Mouse (Mus musculus) heart, embryonic 10.5 days (tissue): ENCODE results near the gene Hexb. TPM values are rescaled to one million over a fixed set of nuclear protein-coding genes. Genes with fewer than 3 reads are reported as not detected.

Experiments used
- DNase-seq: peaks from one replicate; pipeline ENCODE4 v3.0.0-alpha.2; 2017; ENCODE audit warnings: low spot score
- H3K27ac ChIP-seq: fragments of 300-500 bp; sonication (generic); 2 replicates; pipeline ENCODE4 v1.5.1; 2016; ENCODE audit warnings: mild to moderate bottlenecking
- H3K27me3 ChIP-seq: fragments of 300-500 bp; sonication (generic); 2 replicates; pipeline ENCODE4 v1.6.1; 2016; ENCODE audit warnings: mild to moderate bottlenecking; ENCODE audit not compliant: poor library complexity, insufficient read depth, severe bottlenecking
- H3K36me3 ChIP-seq: fragments of 300-500 bp; sonication (generic); 2 replicates; pipeline ENCODE4 v1.6.1; 2016; ENCODE audit warnings: mild to moderate bottlenecking, moderate library complexity
- H3K4me1 ChIP-seq: fragments of 300-500 bp; sonication (generic); 2 replicates; pipeline ENCODE4 v1.6.1; 2016; ENCODE audit warnings: mild to moderate bottlenecking
- H3K4me3 ChIP-seq: fragments of 300-500 bp; sonication (generic); 2 replicates; pipeline ENCODE4 v1.5.1; 2016; ENCODE audit warnings: mild to moderate bottlenecking, moderate library complexity
- H3K9me3 ChIP-seq: fragments of 300-500 bp; sonication (generic); 2 replicates; pipeline ENCODE4 v1.6.1; 2016; ENCODE audit warnings: mild to moderate bottlenecking, moderate library complexity
- WGBS: fragments of 180-500 bp; shearing (Covaris S2); methylation state at CpG from one replicate; pipeline ENCODE4 v1.1.7; 2016; 5-methylcytosine and 5-hydroxymethylcytosine counted together
- polyA plus RNA-seq: library from polyadenylated mRNA; unstranded; fragments of >200 nt; fragmentation: Nextera tagmentation; extraction: Ambion mirVana; gene quantifications from 2 replicates; pipeline ENCODE4 v1.2.1, GENCODE M21; 2016

Gene Hexb
- polyA plus RNA-seq, 1 experiment from 2014 or later, result 23.3 TPM

DNA sequence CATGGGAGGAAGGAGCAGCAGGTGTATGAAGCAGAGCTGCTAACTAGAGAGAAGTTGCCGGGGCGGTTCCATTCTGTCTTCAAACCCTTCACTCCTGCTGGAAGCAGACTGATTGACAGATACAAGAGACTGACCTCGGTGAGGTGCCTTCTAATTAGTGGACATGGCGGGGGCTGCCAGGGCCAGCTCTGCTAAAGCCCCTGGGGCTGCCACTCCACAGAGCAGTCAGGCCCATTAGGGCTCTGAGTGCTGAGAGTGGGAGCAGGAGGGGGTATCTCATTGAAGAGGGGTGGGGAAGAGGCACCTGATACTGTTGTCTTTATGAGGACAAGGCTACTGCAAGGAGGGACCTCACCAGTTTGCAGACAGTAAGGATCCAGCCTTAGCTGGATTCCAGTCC, 17.4 kb upstream of the Hexb start:
- H3K9me3 ChIP-seq, result no peaks in the 10 kb centered on the region
- no peaks in the 10 kb centered on the region for H3K27me3 ChIP-seq
- 40% methylated on average over 4 of the region's 4 CpGs for WGBS
- H3K4me3 ChIP-seq, result no peak overlapping the region
- H3K27ac ChIP-seq, result no peak overlapping the region
- no peak for DNase-seq
- no peaks in the 10 kb centered on the region for H3K36me3 ChIP-seq
- H3K4me1 ChIP-seq, result peaks cover 6% of the 10 kb centered on the region; the same call in 1 of the 2 replicates

DNA sequence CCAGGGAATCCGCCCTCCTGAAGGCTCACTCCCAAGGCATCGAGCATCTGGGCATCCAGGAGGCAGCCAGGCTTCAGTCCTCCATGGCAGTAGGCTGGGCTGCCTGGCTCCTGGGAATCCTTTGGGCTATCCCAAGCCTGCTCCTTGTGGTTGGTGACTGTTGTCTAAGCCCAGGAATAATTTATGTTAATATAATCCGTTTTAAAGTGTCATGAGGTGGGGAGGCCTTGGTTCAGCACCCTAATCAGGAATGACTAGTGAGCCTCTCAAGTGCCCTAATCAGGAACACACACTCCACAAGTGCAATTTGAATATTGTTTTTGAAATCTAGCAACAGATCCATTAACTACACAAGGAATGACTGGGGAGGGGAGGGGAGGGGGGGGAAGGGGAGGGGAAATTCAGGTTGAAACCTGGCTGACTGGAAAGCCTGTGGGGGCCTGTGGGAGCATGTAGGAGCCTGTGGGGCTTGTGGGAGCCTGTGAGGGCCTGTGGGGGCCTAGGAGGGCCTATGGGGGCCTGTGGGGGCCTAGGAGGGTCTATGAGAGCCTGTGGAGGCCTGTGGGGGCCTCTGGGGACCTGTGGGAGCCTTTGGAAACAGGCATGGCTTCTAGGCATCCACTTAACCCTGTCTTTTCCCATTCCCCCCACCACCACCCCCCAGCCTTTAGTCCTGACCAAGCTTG, 16.6 kb upstream of the Hexb start:
- no peak overlapping the region for H3K27ac ChIP-seq
- H3K36me3 ChIP-seq, result no peaks in the 10 kb centered on the region
- H3K27me3 ChIP-seq, result no peaks in the 10 kb centered on the region
- peaks cover 6% of the 10 kb centered on the region; the same call in 1 of the 2 replicates for H3K4me1 ChIP-seq
- H3K4me3 ChIP-seq, result no peak overlapping the region
- WGBS, result 57% methylated on average over 3 of the region's 3 CpGs
- no peak for DNase-seq
- no peaks in the 10 kb centered on the region for H3K9me3 ChIP-seq

DNA sequence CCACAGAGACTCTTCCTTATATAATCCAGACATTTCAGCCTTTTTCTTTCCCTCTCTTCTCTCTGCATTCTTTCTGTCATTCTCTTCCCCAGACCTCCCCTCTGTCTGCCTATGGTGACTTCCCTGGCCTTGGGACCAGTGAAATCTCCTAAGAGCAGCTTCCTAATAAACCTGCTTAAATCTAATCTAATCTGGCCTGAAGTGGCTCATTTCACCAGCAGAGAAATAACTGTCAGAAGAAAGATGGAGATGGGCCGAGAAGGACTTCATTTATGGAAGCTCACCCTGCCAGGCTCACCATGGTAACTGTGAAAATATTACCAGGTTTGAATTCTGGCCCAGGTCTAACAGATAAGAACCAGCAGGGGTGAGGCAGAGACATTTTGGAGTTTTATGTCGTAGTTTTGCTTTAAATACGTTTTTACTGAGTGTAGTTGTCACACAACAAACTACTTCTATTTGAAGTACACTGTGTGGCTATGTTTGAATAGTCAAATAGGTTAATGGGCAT, 10.4 kb upstream of the Hexb start:
- Histone ChIP-seq H3K27ac (no peak overlapping the region), H3K27me3 (no peaks in the 10 kb centered on the region), H3K4me1 (peaks cover 9% of the 10 kb centered on the region; the same call in 1 of the 2 replicates), H3K36me3 (no peaks in the 10 kb centered on the region), H3K9me3 (no peaks in the 10 kb centered on the region), H3K4me3 (no peak overlapping the region)
- 56% methylated on average over 3 of the region's 3 CpGs for WGBS
- DNase-seq, result no peak

DNA sequence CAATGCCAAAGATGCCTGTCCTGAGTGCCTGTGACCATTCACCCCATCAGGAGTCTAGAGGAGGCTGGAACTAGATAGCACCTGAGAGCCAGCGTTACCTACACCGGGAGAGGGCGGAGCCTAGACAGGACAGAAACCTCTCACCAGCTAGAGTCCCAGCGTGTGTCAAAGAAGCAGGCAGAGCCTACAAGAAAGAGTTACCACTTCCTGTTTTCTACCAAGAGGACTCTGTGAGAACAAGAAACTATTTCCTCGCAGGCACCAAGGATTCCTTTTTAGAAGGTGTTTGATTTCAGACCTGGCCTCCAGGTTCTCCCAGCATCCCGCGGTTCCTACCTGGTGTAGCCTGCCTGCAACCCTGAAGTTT, 9.9 kb upstream of the Hexb start:
- Histone ChIP-seq H3K27me3 (no peaks in the 10 kb centered on the region), H3K4me1 (peaks cover 9% of the 10 kb centered on the region; the same call in 1 of the 2 replicates), H3K27ac (no peak overlapping the region), H3K4me3 (no peak overlapping the region), H3K36me3 (no peaks in the 10 kb centered on the region), H3K9me3 (no peaks in the 10 kb centered on the region)
- no peak for DNase-seq
- 46% methylated on average over 7 of the region's 7 CpGs for WGBS

DNA sequence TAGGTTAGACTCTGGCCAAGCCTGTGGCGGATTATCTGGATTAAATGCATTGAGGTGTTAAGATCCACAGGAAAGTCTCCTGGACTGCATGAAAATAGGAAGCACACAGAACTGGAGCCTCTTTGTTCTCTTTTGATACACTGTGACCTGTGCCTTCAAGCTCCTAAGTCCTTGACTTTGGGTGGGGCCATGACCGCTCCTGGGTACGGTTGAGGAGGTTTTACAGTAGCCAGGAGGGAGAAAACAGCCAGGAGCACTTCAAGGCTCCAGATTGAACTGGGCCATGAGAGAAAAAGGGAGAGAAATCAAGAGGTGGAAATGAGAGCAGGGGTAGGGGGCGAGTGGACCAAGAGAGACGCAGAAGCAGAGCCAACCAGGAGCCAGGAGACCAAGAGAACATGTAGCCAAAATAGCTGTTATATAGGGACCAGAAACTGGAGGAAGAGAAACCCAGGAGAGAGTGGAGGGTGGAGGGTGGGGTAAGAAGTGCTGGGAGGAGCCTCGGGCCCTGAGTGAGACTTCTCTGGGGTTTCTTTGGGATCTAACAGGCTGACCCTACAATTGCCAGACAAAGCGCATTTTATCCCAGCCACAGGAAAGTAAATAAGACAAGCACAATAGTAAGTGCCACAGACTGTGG, 9.4 kb upstream of the Hexb start:
- WGBS, result 75% methylated on average over 7 of the region's 7 CpGs
- Histone ChIP-seq H3K4me1 (peaks cover 9% of the 10 kb centered on the region; the same call in 1 of the 2 replicates), H3K36me3 (no peaks in the 10 kb centered on the region), H3K27me3 (no peaks in the 10 kb centered on the region), H3K27ac (no peak overlapping the region), H3K9me3 (no peaks in the 10 kb centered on the region), H3K4me3 (no peak overlapping the region)
- no peak for DNase-seq

DNA sequence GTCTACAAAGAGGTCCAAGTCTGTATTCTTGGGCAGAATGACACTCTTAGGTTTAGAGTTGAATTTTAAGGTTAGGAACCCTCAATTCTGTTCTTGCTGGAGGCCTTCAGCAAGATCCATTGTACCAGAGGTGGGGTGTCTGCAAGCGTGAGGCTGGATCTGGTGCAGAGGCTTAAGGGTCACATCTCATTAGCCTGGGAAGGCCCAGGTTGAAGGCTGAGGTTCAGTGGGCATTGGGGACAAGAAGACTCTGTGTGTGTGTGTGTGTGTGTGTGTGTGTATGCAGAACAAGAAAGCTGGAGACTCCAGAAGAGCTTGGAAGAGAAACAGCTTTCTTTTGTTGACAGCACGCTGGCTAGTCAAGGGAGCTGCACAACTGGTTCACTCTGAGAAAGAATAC, 7.9 kb upstream of the Hexb start:
- WGBS, result 86% methylated on average over 2 of the region's 2 CpGs
- no peaks in the 10 kb centered on the region for H3K36me3 ChIP-seq

DNA sequence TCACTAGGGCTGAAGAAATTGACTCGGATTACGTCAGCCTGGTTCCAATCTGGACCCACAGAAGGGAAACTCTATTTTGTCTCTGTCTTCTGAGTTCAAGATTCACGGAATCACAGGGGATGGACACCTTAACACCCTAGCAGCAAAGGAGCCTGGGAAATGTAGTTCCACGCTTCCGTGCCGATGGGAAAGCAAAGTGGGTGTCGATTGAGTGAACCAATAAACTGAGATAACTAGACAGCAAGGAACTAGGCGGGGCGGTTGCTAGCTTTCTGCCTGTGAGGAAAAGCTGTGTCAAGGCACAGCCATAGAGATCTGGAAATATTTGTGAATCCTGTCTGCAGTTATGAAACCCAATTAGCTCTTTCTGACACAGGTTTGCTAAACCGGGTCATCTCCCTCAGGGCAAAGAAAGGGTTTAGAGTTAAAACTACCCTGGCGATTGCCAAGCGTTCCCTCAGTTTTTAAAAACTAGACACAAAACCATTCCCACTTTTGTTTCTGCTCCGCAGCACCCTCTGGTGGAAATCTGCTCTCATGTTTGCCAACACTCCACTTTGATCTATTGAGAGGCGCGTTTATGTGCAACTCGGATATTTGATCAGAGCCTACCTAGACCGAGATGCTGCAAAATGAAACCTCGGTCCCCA, 7.0 kb upstream of the Hexb start:
- Histone ChIP-seq H3K27me3 (no peaks in the 10 kb centered on the region), H3K4me1 (peaks cover 9% of the 10 kb centered on the region; the same call in 1 of the 2 replicates), H3K9me3 (no peaks in the 10 kb centered on the region), H3K27ac (peak overlapping the region; percentile 71), H3K36me3 (no peaks in the 10 kb centered on the region), H3K4me3 (peak overlapping the region; percentile 56)
- WGBS, result 14% methylated on average over 18 of the region's 18 CpGs
- DNase-seq, result peak; percentile 88

More for the DNA sequence above, 7.9 kb upstream of the Hexb start:
- no peaks in the 10 kb centered on the region for H3K27me3 ChIP-seq
- no peak overlapping the region for H3K4me3 ChIP-seq
- H3K4me1 ChIP-seq, result peaks cover 9% of the 10 kb centered on the region; the same call in 1 of the 2 replicates
- H3K27ac ChIP-seq, result no peak overlapping the region
- no peaks in the 10 kb centered on the region for H3K9me3 ChIP-seq
- DNase-seq, result no peak

DNA sequence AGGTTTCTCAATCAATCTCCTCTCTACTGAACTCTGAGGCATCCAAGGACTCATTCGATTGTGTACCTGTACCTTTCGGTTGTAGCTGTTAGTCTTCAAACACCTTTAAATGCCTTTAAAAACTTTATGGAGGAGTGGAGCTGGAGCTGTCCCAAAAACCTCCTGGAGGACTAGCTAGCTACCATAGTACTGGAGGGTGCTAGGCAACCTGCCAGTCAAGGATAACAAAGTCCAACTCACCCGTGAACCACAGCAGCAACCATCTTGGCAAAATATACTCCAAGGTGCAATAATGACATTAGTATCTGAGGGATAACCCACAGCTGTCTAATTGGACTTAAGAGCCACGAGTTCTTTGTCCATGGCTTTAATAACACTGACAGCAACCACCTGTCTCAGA, 3.7 kb upstream of the Hexb start:
- H3K36me3 ChIP-seq, result no peaks in the 10 kb centered on the region
- peaks cover 16% of the 10 kb centered on the region; the same call in 1 of the 2 replicates for H3K4me1 ChIP-seq
- no peak overlapping the region for H3K27ac ChIP-seq
- DNase-seq, result no peak
- WGBS, result 75% methylated on average over 4 of the region's 4 CpGs
- H3K9me3 ChIP-seq, result no peaks in the 10 kb centered on the region
- H3K4me3 ChIP-seq, result no peak overlapping the region
- H3K27me3 ChIP-seq, result no peaks in the 10 kb centered on the region; the same call in 1 of the 2 replicates

DNA sequence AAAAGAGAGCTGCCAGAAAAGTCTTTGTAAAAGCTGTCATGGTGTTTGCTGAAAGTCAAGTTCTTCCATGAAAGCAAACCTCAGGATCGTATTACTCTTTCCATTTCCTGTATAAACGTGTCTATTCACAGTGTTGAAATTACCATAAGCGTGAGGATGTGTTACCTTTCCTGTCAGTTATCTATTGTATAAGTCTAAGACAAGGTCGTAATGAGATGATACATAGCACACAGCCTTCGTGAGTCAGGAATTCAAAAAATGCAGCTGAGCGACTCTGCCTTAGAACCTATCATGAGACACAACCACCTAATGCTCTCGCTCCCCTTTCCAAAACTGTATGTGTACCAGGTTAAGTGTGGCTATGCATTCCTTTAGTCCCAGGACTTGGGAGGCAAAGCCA, 2.9 kb upstream of the Hexb start:
- Histone ChIP-seq H3K36me3 (no peaks in the 10 kb centered on the region), H3K4me3 (no peak overlapping the region), H3K27ac (no peak overlapping the region), H3K4me1 (peaks cover 16% of the 10 kb centered on the region; the same call in 1 of the 2 replicates), H3K27me3 (no peaks in the 10 kb centered on the region; the same call in 1 of the 2 replicates), H3K9me3 (no peaks in the 10 kb centered on the region)
- no peak for DNase-seq
- WGBS, result 57% methylated on average over 7 of the region's 7 CpGs

DNA sequence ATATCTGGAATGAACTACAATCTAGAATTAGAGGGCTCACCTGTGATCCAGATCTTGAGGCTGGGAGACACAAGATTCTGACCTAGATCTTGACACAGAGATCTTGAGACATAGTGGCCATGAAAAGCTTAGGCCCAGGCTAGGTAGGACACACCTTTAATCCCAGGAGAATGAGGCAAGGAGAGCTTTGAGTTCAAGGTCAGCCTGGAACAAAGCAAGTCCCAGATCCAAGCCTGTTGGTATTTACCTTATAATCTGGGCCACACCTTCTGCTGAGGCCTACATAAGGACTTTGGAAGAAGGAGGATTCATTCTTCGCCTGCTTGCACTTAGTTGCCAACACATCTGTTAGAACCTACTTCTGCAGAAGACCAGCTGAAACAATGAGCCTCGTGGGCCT, 966 bp upstream of the Hexb start:
- Histone ChIP-seq H3K27ac (no peak overlapping the region), H3K9me3 (no peaks in the 10 kb centered on the region), H3K4me3 (no peak overlapping the region), H3K4me1 (peaks cover 12% of the 10 kb centered on the region; the same call in 1 of the 2 replicates), H3K27me3 (no peaks in the 10 kb centered on the region; the same call in 1 of the 2 replicates), H3K36me3 (no peaks in the 10 kb centered on the region)
- 76% methylated on average over 2 of the region's 2 CpGs for WGBS
- DNase-seq, result no peak

DNA sequence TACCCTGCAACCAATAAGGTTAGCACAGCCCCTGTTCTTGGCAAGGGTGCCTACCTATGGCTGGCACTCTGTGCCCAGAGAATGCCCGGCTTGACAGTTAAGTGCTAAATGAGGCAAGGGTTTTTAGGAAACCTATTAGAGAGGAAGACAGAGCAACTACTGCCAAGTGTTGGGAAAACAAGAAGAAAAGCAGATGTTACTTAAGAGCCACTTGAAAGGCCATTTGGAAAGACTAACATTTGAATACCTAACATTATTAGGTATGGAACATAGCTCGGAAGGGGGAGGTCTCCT, 1.3 kb downstream of the Hexb start:
- Histone ChIP-seq H3K27me3 (no peaks in the 10 kb centered on the region; the same call in 1 of the 2 replicates), H3K27ac (no peak overlapping the region), H3K4me3 (no peak overlapping the region), H3K4me1 (peaks cover 12% of the 10 kb centered on the region; the same call in 1 of the 2 replicates), H3K9me3 (no peaks in the 10 kb centered on the region), H3K36me3 (no peaks in the 10 kb centered on the region)
- DNase-seq, result no peak
- 89% methylated on average over 2 of the region's 2 CpGs for WGBS

DNA sequence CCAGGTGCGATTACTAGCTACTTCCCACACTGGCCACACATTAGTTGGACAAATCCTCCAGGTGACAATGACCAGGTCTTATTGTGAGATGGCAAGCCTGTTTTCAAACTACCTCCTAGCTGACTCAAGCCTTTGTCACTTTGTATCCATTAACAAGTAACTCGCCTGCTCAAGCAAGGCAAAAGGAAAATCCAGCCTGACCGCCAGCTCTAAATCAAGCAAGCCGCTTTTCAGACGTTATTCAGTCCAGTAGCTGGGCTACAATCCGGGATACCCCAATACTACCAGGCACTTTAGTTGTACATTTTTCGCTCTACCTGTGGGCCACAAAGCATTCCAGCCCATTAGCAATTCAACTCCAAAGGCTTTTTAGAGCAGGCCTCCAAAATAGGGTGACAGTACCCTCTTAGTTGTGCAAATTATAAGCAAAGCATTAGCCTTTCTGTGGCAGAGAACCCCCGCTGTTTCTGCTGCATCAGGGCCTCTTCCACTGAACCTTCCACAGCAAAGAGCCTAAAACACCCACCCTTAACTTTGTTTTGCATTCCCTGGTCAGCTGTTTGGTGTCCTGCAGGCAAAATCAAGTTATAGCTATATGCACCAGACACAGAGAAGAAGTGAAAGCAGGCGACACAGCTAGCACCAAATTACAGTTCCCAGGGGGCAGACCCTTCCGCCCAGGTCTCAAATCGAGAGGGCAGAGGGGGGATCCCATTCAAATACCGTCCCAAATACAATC, 1.8 kb downstream of the Hexb start:
- H3K27ac ChIP-seq, result no peak overlapping the region
- H3K36me3 ChIP-seq, result no peaks in the 10 kb centered on the region
- H3K4me1 ChIP-seq, result peaks cover 12% of the 10 kb centered on the region; the same call in 1 of the 2 replicates
- no peaks in the 10 kb centered on the region for H3K9me3 ChIP-seq
- H3K27me3 ChIP-seq, result no peaks in the 10 kb centered on the region; the same call in 1 of the 2 replicates
- 69% methylated on average over 12 of the region's 12 CpGs for WGBS
- no peak overlapping the region for H3K4me3 ChIP-seq
- DNase-seq, result no peak
